Mouse (Mus musculus): ENCODE measurements around the gene Stk4. TPM values are rescaled to one million over a fixed set of nuclear protein-coding genes. Genes with fewer than 3 reads are reported as not detected.

Stk4 gene
- total RNA-seq, 2 experiments from 2014 or later: 6.1 to 9.8 TPM

DNA sequence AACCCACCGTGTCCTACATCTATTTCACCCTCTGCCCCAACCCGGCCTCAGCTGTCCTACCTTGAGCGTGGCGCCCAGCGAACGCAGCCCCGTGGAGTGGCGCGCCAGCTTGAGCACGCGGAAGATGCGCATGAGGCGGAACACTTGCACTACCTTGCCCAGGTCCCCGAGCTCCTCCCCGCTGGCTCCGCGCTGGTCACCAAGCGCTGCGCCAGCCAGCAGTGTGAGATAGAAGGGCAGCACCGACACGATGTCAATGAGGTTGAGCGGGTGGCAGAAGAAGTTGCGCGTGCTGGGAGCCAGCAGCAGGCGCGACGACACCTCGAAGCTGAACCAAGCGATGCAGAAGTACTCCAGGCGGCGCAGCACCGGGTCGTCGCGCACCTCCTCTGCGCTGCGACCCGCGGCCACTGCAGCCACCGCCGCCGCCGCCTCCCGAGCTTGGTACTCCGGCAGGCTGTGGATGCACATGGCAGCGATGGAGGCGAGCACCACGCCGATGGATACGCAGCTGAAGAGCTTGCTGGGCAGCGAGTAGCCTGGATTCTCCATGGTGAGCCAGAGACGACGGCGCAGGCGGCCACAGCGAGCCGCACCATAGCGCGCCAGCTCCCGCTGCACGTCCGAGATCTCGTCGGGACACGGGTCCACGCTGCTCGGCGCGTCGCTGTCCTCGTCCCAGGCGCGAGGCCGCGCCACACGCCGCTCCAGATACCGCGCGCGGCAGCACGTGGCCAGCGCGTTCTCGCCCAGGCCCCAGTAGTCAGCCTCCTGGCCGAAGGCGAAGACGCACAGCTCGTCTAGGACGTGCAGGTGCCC is 97.8 kb downstream of the Stk4 start:
- intact Hi-C loops (cut with DNase I): no loop called here
- no peak for DNase-seq

DNA sequence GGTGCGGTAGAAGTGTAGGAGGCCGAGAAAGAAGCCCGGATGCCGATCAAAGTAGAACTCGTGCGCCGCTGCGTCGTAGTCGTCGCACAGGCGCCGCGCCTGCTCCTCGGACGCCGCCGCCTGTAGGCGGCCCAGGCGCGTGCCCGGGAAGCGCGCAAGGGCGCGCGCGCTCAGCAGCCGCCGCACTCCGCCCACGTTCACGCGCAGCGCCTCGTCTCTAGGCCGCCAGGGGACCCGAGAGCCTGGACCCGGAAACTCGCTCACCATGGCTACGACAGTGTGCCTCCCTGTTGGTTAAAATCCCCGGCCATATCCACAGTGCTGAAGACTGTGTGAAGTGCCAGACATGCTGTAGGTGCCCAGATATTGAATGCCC is 98.4 kb downstream of the Stk4 start:
- intact Hi-C loops (cut with DNase I): no loop called here
- no peak for DNase-seq

DNA sequence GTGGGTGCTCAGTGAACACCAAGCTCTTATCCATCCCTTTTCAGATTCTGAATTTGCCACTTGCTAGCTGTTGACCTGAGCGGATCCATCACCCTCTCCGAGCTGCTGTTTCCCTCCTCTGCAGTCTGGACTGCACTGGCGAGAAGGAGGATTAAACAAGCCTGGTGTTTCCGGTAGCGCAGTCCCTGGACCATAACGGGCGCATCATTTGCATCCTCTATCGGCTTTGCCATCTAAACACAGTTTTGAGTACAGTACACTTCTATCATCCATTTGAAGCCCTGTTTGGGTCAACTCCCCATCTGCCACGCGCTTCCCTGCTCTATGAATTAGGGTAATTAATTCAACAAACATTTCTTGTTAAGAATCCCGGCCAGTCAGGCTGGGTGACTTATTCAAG is 100.2 kb downstream of the Stk4 start:
- no peak for DNase-seq
- intact Hi-C loops (cut with DNase I): no loop called here

- intact Hi-C loops (cut with DNase I): no loop called here
- DNase-seq: no peak
Observed at GRCm38 (mm10) chr2:164170902-164171301, 100.8 kb downstream of the Stk4 start, which contains the start of gene Kcns1. Kcns1 (minus strand) TSS chr2:164171113.

GRCm38 (mm10) chr2:164173394-164173793 is 103.3 kb downstream of the Stk4 start:
- no peak for DNase-seq
- intact Hi-C loops (cut with DNase I): no loop called here

DNA sequence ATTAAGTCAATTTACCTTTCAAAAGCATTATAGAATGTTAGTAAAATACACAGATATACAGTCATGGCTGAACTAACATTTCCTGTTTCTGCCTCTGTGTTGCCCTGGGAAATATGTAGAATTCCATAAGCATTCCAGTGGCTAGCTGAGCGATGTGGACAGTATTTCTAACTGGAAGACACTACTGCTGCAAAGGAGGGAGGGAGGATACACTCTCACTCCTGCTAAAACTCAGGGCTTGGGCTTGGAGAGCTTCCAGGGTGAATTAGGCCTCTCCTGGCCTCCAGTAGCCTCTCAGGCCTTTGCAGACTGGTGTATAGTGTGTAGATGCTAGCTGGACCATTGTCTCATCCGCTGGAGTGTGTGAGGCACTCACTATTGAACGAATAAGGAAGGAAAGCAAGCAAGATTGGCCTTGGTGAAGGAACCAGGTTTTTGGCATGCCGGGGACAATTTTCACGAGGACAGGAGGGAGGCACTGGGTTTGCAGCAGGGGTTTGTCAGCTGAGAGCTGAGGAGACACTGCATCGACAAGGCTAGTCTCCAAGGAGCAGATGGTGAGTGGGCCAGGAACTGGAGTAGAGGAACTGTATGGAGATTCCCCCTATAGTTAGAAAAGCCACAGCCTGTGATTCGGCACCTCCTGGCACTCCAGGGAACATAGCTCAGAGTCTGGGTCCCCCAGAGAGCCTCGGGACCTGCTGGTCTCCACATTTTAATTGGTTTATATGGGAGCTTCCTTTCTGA is 104.7 kb downstream of the Stk4 start:
- intact Hi-C loops (cut with DNase I): no loop called here
- no peak for DNase-seq

- intact Hi-C loops (cut with DNase I): no loop called here
- no peak for DNase-seq
Observed at GRCm38 (mm10) chr2:164175850-164176249, 105.7 kb downstream of the Stk4 start.

GRCm38 (mm10) chr2:164177831-164178230 is 107.7 kb downstream of the Stk4 start:
- intact Hi-C loops (cut with DNase I): no loop called here

GRCm38 (mm10) chr2:164180124-164180523 is 110.0 kb downstream of the Stk4 start:
- no peak for DNase-seq
- intact Hi-C loops (cut with DNase I): loop anchor here (2.0 kb wide), 1 partner anchor 43 kb away; no protein-coding TSS in a partner anchor

More at GRCm38 (mm10) chr2:164177831-164178230, 107.7 kb downstream of the Stk4 start:
- no peak for DNase-seq

DNA sequence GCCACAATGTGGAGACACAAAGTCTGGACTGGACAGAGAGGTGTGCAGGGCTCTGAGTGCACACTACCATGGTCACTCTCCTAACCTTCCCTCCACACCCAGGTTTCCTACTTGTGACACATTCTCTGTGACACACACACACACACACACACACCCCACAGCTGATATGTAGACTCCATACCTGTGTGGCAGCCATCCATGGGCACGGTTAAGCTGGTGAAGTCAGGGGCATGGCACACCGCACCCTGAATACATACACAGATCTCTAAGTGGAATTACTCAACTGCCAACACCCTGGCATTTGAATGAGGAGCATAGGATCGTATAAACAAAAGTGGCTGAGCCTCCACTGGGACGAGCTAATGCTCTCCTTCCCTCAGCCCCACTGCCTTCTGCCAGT is 110.6 kb downstream of the Stk4 start:
- intact Hi-C loops (cut with DNase I): loop anchor here (2.0 kb wide), 1 partner anchor 44 kb away; no protein-coding TSS in a partner anchor

DNA sequence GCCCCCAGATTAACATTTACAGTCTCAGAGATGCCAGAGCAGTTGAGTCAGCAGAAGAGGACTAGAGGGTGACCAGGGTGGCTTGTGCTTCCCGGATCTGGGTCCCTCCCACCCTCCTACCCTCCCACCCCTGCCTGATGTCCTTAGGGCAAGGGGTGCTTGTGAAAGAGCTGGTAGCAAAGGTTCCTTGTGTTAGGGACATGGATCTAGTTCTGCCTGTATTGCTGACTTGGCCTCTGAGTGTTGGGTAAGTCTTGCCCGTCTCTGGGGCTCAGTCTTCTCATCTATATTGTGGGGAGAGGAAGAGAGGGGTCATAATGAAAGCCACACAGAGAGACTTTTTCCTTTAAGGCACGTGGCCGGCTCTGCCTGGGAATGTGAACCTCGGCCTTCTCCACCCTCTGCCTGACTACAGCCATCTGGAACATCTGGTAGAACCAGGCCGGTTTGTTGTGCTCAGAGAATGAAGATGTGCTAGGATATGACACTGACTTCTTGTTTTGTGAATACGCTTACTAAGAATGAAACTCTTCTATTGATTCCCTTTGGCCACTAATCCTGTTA is 112.7 kb downstream of the Stk4 start, which contains the start of gene Wfdc5:
Wfdc5 (minus strand) TSS at position 51 of the 564 bp plus-strand sequence.
- intact Hi-C loops (cut with DNase I): no loop called here
- no peak for DNase-seq

More for the DNA sequence above, 110.6 kb downstream of the Stk4 start:
- DNase-seq: no peak

- intact Hi-C loops (cut with DNase I): no loop called here
- no peak for DNase-seq
Observed at GRCm38 (mm10) chr2:164183340-164183739, 113.2 kb downstream of the Stk4 start.

- intact Hi-C loops (cut with DNase I): no loop called here
- DNase-seq: no peak
Observed at GRCm38 (mm10) chr2:164184145-164184719, 114.1 kb downstream of the Stk4 start.

DNA sequence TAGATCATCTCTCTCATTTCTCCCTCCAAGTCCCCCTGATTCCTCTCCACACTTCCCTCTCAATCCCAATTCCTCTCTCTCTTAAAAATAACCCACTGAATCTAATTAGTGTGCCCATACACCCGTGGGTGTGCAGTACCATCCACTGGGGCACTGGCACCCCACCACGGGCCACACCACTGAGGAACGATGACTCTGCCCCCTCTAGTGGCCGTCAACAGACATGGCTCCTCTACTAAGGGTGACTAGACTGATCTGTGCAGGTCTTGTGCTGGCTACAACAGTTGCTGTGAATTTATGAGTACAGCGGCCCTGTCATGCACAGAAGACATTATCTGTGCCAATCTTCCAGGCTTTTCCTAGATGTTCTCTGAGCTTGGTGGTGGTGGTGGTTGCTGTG is 118.6 kb downstream of the Stk4 start:
- intact Hi-C loops (cut with DNase I): loop anchor here (2.0 kb wide), 1 partner anchor 54 kb away; no protein-coding TSS in a partner anchor
- no peak for DNase-seq

GRCm38 (mm10) chr2:164190576-164190975 is 120.5 kb downstream of the Stk4 start, which contains the start of gene Wfdc12:
Wfdc12 (minus strand) TSS chr2:164190608.
- intact Hi-C loops (cut with DNase I): no loop called here
- no peak for DNase-seq

GRCm38 (mm10) chr2:164192279-164192678 is 122.2 kb downstream of the Stk4 start:
- intact Hi-C loops (cut with DNase I): no loop called here

DNA sequence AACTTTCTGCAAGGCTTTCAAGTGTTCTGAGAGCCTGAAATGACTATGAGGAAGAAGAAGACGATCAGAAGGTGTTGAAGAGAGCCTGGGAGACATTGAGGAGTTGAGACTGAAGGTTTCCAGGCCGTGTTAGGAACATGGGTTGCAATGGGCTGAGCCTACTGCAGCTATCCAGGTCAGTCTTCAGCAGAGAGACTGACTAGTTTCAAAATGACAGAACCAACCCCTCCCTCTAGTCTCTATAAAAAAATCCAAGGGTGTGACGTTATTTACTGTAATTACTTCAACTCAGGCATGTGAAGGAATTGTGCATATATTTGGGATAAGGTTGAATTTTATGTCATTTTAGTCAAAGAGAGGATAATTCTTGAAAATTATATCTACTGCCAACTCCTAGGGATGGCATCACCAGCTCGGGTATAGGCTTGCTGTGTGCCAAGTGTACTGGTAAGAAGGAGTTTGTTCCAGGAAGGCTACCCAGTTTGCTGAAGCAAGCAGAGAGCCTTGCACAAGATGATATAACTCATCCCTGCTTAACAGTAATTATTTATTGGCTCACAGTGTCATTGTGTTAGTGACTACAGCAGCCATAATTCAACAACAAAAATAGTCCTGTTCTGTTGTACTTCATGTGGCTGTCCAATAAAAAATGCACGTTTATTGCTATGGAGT is 125.0 kb downstream of the Stk4 start:
- intact Hi-C loops (cut with DNase I): no loop called here

More at GRCm38 (mm10) chr2:164192279-164192678, 122.2 kb downstream of the Stk4 start:
- no peak for DNase-seq

GRCm38 (mm10) chr2:164195971-164196699 is 126.0 kb downstream of the Stk4 start:
- intact Hi-C loops (cut with DNase I): no loop called here
- no peak for DNase-seq

More for the DNA sequence above, 125.0 kb downstream of the Stk4 start:
- no peak for DNase-seq

DNA sequence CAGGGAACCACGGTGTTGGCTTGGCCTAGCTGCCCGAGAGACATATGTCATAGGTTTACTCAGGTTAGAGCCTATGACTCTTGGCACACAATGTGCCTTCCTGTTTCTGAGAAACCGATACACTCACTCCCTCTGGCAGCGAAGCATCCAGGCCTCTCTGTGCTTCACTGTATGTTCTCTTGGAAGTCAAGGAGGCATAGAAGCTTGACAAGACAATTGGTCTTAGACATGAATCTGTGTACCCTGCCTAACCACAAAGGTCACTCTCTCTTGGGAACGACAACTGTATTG is 126.5 kb downstream of the Stk4 start:
- intact Hi-C loops (cut with DNase I): no loop called here
- DNase-seq: no peak

All from gastrocnemius, postnatal 36 days (tissue).